Mouse (Mus musculus): ENCODE results near the gene Atp9a. TPM values are rescaled to one million over a fixed set of nuclear protein-coding genes. Genes with fewer than 3 reads are reported as not detected.

The Atp9a gene
- polyA plus RNA-seq, 1 experiment from 2014 or later: 143 TPM

- Histone ChIP-seq H3K4me3 (replicated peaks) (no peak overlapping the region), H3K4me1 (peaks cover 37% of the 10 kb centered on the region), H3K36me3 (no peaks in the 10 kb centered on the region), H3K27me3 (replicated peaks) (no peaks in the 10 kb centered on the region), H3K4me2 (no peak overlapping the region), H3K27ac (replicated peaks) (no peak overlapping the region), H3K9ac (replicated peaks) (no peak overlapping the region), H3K9me3 (replicated peaks) (no peaks in the 10 kb centered on the region)
- WGBS: 56% methylated on average over 13 of the region's 13 CpGs
- ATAC-seq (ENCODE audit: low FRiP score): no peak
These were observed 128.9 kb downstream of the Atp9a start for GRCm38 (mm10) chr2:168613092-168613880.

DNA sequence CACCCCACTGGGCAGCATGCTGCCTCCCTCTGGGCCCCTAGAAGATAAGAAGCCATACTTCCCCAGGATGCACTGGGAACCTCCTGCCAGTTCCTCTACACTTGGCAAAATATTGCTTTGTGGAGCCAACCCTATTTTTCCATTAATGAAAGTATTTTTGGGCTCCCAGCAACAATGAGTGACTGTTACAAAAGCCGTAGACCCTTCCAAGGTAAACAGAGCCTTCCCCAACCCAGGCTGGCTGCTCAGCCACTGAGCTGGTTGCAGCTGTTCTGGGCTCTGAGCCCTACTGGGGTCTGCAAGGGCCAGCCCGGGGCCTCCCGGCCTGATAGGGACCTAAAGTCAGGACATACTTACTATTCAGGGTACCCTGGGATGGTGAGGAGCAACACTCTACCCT is 131.3 kb downstream of the Atp9a start:
- H3K27ac ChIP-seq (replicated peaks): no peak overlapping the region
- 0 out of 2 replicates have a peak, but pooled peaks cover 1% of the 10 kb centered on the region for H3K27me3 ChIP-seq (replicated peaks)
- H3K4me1 ChIP-seq: peaks cover 33% of the 10 kb centered on the region
- 91% methylated on average over 3 of the region's 3 CpGs for WGBS
- H3K36me3 ChIP-seq: no peaks in the 10 kb centered on the region
- H3K9me3 ChIP-seq (replicated peaks): no peaks in the 10 kb centered on the region
- H3K4me2 ChIP-seq: no peak overlapping the region
- no peak for ATAC-seq (ENCODE audit: low FRiP score)
- no peak overlapping the region for H3K4me3 ChIP-seq (replicated peaks)
- no peak overlapping the region for H3K9ac ChIP-seq (replicated peaks)

DNA sequence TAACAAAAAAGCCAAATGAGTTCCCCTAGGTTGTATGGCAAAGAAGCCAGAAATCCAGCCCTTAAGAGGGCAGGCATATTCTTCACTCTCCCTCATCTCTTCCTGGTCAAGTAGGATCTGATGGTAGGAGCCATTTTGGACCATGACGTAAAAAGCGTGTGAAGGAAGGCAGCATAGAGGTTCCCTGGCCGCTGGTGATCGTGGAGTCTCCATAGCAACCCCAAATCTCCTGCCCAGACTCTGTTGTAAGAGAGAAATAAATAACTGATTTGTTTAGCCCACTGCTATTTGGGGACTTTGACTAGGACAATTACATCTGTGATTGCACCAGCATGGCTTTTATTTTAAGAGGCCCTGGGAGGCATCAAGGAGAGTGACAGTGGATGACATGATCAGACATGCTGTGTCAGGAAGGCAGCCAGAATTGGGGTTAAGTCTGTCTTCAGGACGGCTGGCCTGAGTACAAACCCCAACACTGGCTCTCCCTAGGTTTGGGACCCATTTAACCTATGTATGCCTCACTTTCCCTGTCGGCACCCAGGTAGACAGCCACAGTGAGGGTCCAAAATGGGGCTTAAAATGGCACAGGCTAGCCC is 132.5 kb downstream of the Atp9a start:
- Histone ChIP-seq H3K27ac (replicated peaks) (peak overlapping the region; percentile 23; the same call in 1 of the 2 replicates), H3K36me3 (no peaks in the 10 kb centered on the region), H3K4me1 (peaks cover 36% of the 10 kb centered on the region), H3K27me3 (replicated peaks) (0 out of 2 replicates have a peak, but pooled peaks cover 10% of the 10 kb centered on the region), H3K4me2 (no peak overlapping the region), H3K4me3 (replicated peaks) (no peak overlapping the region), H3K9ac (replicated peaks) (no peak overlapping the region), H3K9me3 (replicated peaks) (no peaks in the 10 kb centered on the region)
- peak; percentile 48; the same call in 1 of the 2 replicates for ATAC-seq (ENCODE audit: low FRiP score)
- 27% methylated on average over 6 of the region's 6 CpGs for WGBS

- Histone ChIP-seq H3K4me2 (no peak overlapping the region), H3K4me1 (peaks cover 40% of the 10 kb centered on the region), H3K36me3 (no peaks in the 10 kb centered on the region), H3K27ac (replicated peaks) (no peak overlapping the region), H3K4me3 (replicated peaks) (no peak overlapping the region), H3K9ac (replicated peaks) (no peak overlapping the region), H3K27me3 (replicated peaks) (peaks cover 18% of the 10 kb centered on the region), H3K9me3 (replicated peaks) (no peaks in the 10 kb centered on the region)
- no peak for ATAC-seq (ENCODE audit: low FRiP score)
- 65% methylated on average over 9 of the region's 9 CpGs for WGBS
These were observed 134.1 kb downstream of the Atp9a start for GRCm38 (mm10) chr2:168608125-168608564.

GRCm38 (mm10) chr2:168604655-168605070 is 137.5 kb downstream of the Atp9a start:
- H3K36me3 ChIP-seq: no peaks in the 10 kb centered on the region
- no peak overlapping the region for H3K27ac ChIP-seq (replicated peaks)
- ATAC-seq (ENCODE audit: low FRiP score): no peak
- peaks cover 35% of the 10 kb centered on the region for H3K27me3 ChIP-seq (replicated peaks)
- H3K4me1 ChIP-seq: peaks cover 56% of the 10 kb centered on the region
- H3K4me3 ChIP-seq (replicated peaks): no peak overlapping the region
- no peaks in the 10 kb centered on the region for H3K9me3 ChIP-seq (replicated peaks)
- 16% methylated on average over 16 of the region's 16 CpGs for WGBS
- no peak overlapping the region for H3K4me2 ChIP-seq
- no peak overlapping the region for H3K9ac ChIP-seq (replicated peaks)

GRCm38 (mm10) chr2:168602387-168602741 is 139.8 kb downstream of the Atp9a start:
- H3K27ac ChIP-seq (replicated peaks): no peak overlapping the region
- no peak overlapping the region for H3K4me3 ChIP-seq (replicated peaks)
- H3K27me3 ChIP-seq (replicated peaks): peaks cover 41% of the 10 kb centered on the region
- no peaks in the 10 kb centered on the region for H3K36me3 ChIP-seq
- H3K9me3 ChIP-seq (replicated peaks): no peaks in the 10 kb centered on the region
- peaks cover 43% of the 10 kb centered on the region for H3K4me1 ChIP-seq
- H3K4me2 ChIP-seq: peak overlapping the region; percentile 92
- WGBS: 21% methylated on average over 12 of the region's 12 CpGs
- ATAC-seq (ENCODE audit: low FRiP score): no peak
- H3K9ac ChIP-seq (replicated peaks): no peak overlapping the region

GRCm38 (mm10) chr2:168601491-168602386 is 140.5 kb downstream of the Atp9a start, which contains the start of gene Nfatc2:
Gene Nfatc2, minus strand, starts transcription at chr2:168601657.
- Histone ChIP-seq H3K36me3 (no peaks in the 10 kb centered on the region), H3K9ac (replicated peaks) (peak within 1 kb of the TSS; percentile 66), H3K9me3 (replicated peaks) (no peaks in the 10 kb centered on the region), H3K27me3 (replicated peaks) (peaks cover 41% of the 10 kb centered on the region), H3K4me3 (replicated peaks) (peak within 1 kb of the TSS; percentile 62), H3K4me2 (peak within 1 kb of the TSS; percentile 92), H3K27ac (replicated peaks) (peak within 1 kb of the TSS; percentile 82), H3K4me1 (peaks cover 43% of the 10 kb centered on the region)
- ATAC-seq (ENCODE audit: low FRiP score): peak; percentile 80
- WGBS: under 1% methylated on average over 50 of the region's 56 CpGs

DNA sequence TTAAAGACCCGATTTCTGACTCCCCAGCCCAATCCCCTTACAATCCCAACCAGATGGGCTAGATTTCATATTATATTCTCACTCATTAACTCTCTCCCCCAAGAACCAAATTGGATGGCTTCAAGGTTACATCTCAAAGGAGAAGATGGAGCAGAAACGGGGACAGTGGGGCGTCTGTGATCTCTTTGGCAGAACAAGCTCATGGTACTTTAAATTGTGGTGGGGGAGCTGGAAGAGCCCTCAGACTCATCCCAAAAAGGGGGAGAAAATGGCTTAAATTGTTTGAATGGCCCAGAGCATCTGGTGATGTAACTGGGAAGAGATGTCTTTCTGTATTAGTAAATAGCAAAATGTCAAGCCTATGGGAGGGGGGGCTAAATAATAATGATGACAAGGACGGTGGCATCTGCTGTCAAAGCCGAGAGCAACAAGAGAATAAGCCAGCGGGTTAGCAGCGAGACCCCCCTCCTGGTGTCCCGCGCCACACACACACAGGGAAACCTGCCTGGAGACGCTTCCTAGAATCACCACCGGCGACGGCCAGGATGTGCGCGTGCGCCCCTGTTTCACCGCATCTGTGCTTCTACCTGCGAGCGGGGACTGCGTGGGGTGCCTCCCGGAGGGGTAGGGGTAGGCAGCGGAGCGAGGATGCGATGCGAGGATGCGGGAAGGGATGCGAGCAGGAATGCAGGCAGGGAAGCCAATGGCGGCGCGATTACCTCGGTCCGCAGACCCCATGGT is 141.3 kb downstream of the Atp9a start:
- H3K4me1 ChIP-seq: peaks cover 43% of the 10 kb centered on the region
- H3K4me2 ChIP-seq: peak overlapping the region; percentile 92
- H3K4me3 ChIP-seq (replicated peaks): peak overlapping the region; percentile 62
- peak overlapping the region; percentile 66 for H3K9ac ChIP-seq (replicated peaks)
- WGBS: 1% methylated on average over 32 of the region's 32 CpGs
- H3K27ac ChIP-seq (replicated peaks): peak overlapping the region; percentile 82
- H3K27me3 ChIP-seq (replicated peaks): peaks cover 40% of the 10 kb centered on the region
- ATAC-seq (ENCODE audit: low FRiP score): peak; percentile 81
- H3K9me3 ChIP-seq (replicated peaks): no peaks in the 10 kb centered on the region
- H3K36me3 ChIP-seq: no peaks in the 10 kb centered on the region

GRCm38 (mm10) chr2:168595693-168596092 is 146.5 kb downstream of the Atp9a start:
- H3K4me1 ChIP-seq: peaks cover 13% of the 10 kb centered on the region
- no peak overlapping the region for H3K9ac ChIP-seq (replicated peaks)
- WGBS: 79% methylated on average over 7 of the region's 7 CpGs
- no peaks in the 10 kb centered on the region for H3K36me3 ChIP-seq
- H3K27ac ChIP-seq (replicated peaks): no peak overlapping the region
- H3K4me3 ChIP-seq (replicated peaks): no peak overlapping the region
- H3K9me3 ChIP-seq (replicated peaks): no peaks in the 10 kb centered on the region
- ATAC-seq (ENCODE audit: low FRiP score): no peak
- H3K4me2 ChIP-seq: no peak overlapping the region
- H3K27me3 ChIP-seq (replicated peaks): peaks cover 26% of the 10 kb centered on the region

DNA sequence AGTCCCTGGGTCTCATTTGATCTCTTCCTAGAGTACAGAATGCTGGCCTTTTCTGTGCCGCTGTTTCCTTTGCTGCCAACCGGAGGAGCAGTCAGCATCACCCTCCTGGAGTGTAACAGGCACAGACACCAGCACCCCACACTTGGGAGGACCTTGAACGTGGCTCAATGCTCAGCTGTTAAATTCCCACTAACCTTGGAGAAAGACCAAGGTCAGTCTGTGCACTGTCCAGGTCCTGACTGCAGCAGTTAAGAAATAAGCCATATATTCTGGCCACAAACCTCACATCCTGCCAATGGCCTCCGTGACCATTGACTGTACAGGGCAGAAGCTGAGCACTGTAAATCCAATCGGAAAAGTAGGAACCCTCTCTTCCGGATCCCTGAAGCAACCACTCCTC is 148.5 kb downstream of the Atp9a start:
- no peak for ATAC-seq (ENCODE audit: low FRiP score)
- 82% methylated on average over 6 of the region's 6 CpGs for WGBS
- no peak overlapping the region for H3K27ac ChIP-seq (replicated peaks)
- H3K4me2 ChIP-seq: no peak overlapping the region
- no peak overlapping the region for H3K9ac ChIP-seq (replicated peaks)
- no peaks in the 10 kb centered on the region for H3K9me3 ChIP-seq (replicated peaks)
- peaks cover 29% of the 10 kb centered on the region for H3K27me3 ChIP-seq (replicated peaks)
- H3K36me3 ChIP-seq: no peaks in the 10 kb centered on the region
- H3K4me3 ChIP-seq (replicated peaks): no peak overlapping the region
- peaks cover 20% of the 10 kb centered on the region for H3K4me1 ChIP-seq

GRCm38 (mm10) chr2:168593004-168593403 is 149.2 kb downstream of the Atp9a start:
- Histone ChIP-seq H3K4me3 (replicated peaks) (no peak overlapping the region), H3K27ac (replicated peaks) (no peak overlapping the region), H3K9me3 (replicated peaks) (no peaks in the 10 kb centered on the region), H3K27me3 (replicated peaks) (peaks cover 29% of the 10 kb centered on the region), H3K4me1 (peaks cover 26% of the 10 kb centered on the region), H3K9ac (replicated peaks) (no peak overlapping the region), H3K36me3 (no peaks in the 10 kb centered on the region), H3K4me2 (no peak overlapping the region)
- no peak for ATAC-seq (ENCODE audit: low FRiP score)
- 84% methylated on average over 5 of the region's 5 CpGs for WGBS

All from neural tube, embryonic 15.5 days (tissue).